Mouse (Mus musculus): ENCODE data around the gene Eps8l2.
A peak's percentile ranks its signal among the peaks of the same experiment; 100 is the strongest.

Gene Eps8l2

DNA sequence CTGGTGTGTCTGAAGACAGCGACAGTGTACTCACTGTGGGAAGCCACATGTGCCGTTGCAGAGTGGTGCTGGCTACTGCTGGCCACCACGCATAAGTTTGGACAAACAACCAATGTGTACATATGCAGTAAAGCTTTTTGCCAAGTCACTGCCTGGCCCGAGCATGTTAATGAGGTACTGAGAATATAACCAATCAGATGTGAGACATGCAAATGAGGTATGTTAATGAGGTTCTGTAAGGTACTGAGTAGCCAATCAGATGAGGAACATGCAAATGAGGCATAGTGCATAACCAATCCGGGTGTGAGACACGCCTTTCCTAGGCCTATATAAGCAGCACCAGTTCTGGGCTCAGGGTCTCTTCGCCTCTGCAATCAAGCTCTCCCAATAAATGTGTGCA lies 69.0 kb downstream of the Eps8l2 start:
- peak; percentile 75 for DNase-seq (ENCODE audit: low read depth, low spot score)

- DNase-seq (ENCODE audit: low read depth, low spot score), result peak; percentile 89
Measured at GRCm38 (mm10) chr7:141408833-141409232, 70.2 kb downstream of the Eps8l2 start.

DNA sequence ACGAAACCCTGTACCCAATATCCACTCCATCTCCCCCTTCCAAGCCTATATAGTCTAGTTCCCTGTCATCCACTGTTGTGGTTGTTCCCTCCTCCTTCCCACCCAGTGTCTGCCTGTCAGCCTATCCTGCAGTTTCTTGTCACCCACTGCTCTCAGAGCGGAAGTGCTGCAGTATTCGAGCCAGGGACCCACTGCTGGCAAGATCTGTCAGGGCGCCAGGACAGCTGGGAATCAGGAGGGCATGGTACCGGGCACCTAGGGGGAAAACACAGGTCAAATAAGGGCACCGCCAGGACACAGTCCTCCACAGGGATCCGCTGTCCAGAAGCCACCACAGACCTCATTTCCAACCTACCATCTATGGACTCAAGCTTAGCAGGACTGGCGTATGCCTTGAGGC lies 72.0 kb downstream of the Eps8l2 start:
- DNase-seq (ENCODE audit: low read depth, low spot score), result no peak

- DNase-seq (ENCODE audit: low read depth, low spot score), result no peak
Measured at GRCm38 (mm10) chr7:141411667-141412066, 73.0 kb downstream of the Eps8l2 start.

Data from R1 (cell line).